Mouse (Mus musculus): Measurements from ENCODE around the gene Gkap1.

The Gkap1 gene

GRCm38 (mm10) chr13:58197981-58198640, 77.4 kb downstream of the Gkap1 start:
- no peak for DNase-seq

GRCm38 (mm10) chr13:58197211-58197610, 78.3 kb downstream of the Gkap1 start:
- DNase-seq, result no peak

- no peak for DNase-seq
These were observed 80.6 kb downstream of the Gkap1 start for GRCm38 (mm10) chr13:58194908-58195307.

- DNase-seq, result no peak
These were observed 82.3 kb downstream of the Gkap1 start for GRCm38 (mm10) chr13:58193221-58193620.

DNA sequence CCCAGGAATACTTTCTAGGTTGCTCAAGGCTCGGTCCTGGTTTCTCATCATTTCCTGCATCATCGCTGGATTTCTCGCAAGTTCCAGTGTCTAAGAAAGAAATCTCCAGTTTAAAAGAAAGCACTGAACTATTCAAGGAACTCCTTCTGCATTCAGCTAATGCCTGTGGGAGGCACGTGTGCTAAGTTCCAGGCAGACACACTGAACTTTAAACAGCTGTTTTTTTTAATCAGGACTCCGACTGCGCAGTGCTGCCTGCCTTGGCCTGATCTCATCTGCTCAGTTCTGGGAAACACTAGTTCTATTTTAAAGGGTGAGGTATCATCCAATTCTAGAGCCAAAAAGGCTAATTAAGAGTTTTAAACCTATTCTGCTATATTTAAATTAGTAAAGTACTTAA, 83.4 kb downstream of the Gkap1 start:
- no peak for DNase-seq

GRCm38 (mm10) chr13:58191516-58191915, 84.0 kb downstream of the Gkap1 start:
- no peak for DNase-seq

- DNase-seq, result no peak
These were observed 86.0 kb downstream of the Gkap1 start for GRCm38 (mm10) chr13:58189473-58189872.

- DNase-seq, result peak; percentile 89
These were observed 87.1 kb downstream of the Gkap1 start for GRCm38 (mm10) chr13:58188412-58188811.

DNA sequence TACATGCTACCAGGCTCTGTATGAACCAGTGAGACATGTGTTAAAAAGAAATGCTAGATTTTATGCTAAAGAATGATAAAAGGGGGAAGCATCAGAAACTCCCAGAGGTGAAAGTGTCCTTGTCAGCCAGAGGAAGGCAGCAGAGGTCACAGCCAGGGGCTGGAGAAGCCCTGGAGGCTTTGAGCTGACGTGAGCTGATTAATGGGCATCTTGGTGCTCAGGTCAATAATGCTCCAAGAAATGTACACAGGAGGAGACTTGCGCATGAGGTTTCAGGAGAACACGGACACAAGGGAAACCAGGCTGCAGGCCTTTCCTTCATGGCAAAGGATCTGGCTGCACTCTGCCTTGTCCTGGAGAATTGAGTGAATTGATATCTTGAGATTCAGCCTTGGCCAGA, 87.7 kb downstream of the Gkap1 start:
- DNase-seq, result no peak

DNA sequence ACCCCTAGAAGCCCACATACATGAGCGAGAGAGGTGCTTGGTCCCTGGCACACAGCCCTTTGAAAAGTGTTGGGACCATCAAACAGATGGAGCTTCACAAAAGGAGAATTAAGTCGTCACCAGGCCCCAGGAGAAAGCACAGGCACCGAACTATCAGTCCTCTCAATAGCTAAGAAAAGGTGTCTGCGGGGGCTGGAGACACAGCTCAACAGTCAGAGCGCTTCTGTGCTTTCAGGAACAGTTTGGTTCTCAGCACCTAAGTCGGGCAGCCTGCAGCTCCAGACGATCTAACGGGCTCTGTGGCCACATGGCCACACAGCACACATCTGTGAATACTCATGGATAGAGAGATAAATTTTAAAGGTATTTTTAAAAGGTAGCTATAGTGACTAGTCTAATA, 89.2 kb downstream of the Gkap1 start:
- no peak for DNase-seq

DNA sequence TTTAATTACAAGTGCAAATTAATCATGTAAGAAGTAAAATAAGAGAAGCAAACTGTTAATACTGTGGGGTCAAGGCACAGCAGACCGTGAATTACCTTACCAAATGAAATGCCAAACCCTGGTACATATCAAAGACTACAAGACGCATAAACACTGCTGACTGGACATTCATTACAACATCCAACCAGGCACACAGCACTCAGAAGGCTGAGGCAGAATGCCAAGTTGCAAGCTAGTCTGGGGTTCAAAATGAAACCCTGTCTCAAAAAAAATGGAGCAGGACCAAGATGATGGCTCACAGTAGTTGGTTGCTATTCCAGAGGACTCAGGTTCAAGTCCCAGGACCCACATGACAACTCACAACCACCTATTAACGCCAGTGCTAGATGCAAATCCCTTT, 91.4 kb downstream of the Gkap1 start:
- no peak for DNase-seq

Measured in cerebellum, adult 8-10 months (tissue).